In the genomic region with DNA sequence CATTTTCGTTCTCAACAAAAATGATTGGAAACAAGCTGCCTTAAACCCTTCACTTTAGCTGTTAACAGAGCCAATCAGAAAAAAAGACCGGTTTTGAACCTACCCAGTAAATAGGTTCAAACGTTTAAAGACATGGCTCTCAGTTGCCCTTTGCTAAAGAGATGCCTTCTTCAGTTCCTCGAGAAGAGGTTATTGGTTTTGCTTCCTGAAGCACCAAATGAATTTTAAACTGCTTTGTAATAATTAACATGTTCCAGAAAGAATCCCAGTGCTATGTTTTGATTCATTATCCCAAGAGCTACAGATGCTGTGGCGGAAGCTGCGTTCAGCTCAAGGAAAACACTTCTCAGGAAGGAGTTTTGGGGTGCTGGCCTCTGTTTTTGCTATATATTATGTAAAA, we compare ENCODE assay signal across 16 mouse cellular contexts.
"Had no signal": no experiment of that assay in that cellular context is flagged by ENCODE, and none has a peak within 500 bp of the region (broad histone marks: within the 10 kb centered on the region; RNA-seq: fewer than 3 reads in every experiment).

No protein-coding gene starts in this region.

- H3K9ac ChIP-seq: limb, embryonic 13.5 days; liver, embryonic 12.5 days; liver, embryonic 15.5 days; lung, embryonic 15.5 days had no signal

- DNase-seq: liver; lung, adult 18-20 months; right cerebral cortex, postnatal 14 days; right cerebral cortex, postnatal 4 days; thymus, adult 2 months; thymus, postnatal 14 days; thymus, postnatal 4 days had no signal

- H3K9me3 ChIP-seq: limb, embryonic 10.5 days; limb, embryonic 13.5 days; liver, embryonic 12.5 days; lung, embryonic 15.5 days; midbrain, embryonic 10.5 days had no signal

- ATAC-seq: liver, embryonic 12.5 days had no signal

- H3K27me3 ChIP-seq: limb, embryonic 13.5 days; liver, embryonic 12.5 days; liver, embryonic 15.5 days; lung, embryonic 15.5 days; megakaryocyte, embryonic 14.5 days had no signal

- H3K4me3 ChIP-seq: limb, embryonic 10.5 days; limb, embryonic 13.5 days; liver, embryonic 12.5 days; liver, embryonic 15.5 days; lung, embryonic 15.5 days; megakaryocyte, embryonic 14.5 days; midbrain, embryonic 10.5 days had no signal

- H3K4me1 ChIP-seq: limb, embryonic 10.5 days; limb, embryonic 13.5 days; liver, embryonic 12.5 days; liver, embryonic 15.5 days; lung, embryonic 15.5 days; megakaryocyte, embryonic 14.5 days had no signal

- H3K36me3 ChIP-seq: limb, embryonic 10.5 days; limb, embryonic 13.5 days; liver, embryonic 12.5 days; liver, embryonic 15.5 days; lung, embryonic 15.5 days; midbrain, embryonic 10.5 days had no signal

- H3K4me2 ChIP-seq: limb, embryonic 13.5 days; liver, embryonic 12.5 days; liver, embryonic 15.5 days; lung, embryonic 15.5 days had no signal

- H3K27ac ChIP-seq: kidney, postnatal 0 days; limb, embryonic 10.5 days; limb, embryonic 13.5 days; liver, embryonic 12.5 days; liver, embryonic 15.5 days; lung, embryonic 15.5 days; midbrain, embryonic 10.5 days; stomach, postnatal 0 days had no signal
